In the genomic region with DNA sequence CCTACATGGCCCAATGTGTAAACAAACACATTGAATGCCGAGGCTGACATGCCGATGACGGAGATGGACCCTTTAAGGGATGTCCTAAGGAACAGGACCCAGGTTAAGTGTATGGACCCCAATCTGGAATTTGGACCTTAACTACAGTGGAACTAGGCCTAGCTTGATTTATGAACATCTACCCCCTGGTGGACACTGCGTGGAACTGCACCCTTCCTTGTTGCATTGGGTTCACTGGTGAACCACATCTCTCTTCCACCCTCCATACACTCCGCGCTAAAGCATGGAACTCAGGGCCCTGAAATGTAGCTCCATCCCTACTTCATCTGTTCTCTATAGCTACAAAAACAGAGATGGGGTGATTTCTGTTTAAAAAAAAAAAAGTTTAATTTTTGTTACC, we compare ENCODE assay signal across 9 mouse cellular contexts. TPM values are rescaled to one million over a fixed set of nuclear protein-coding genes. Genes with fewer than 3 reads are reported as not detected.
DNase-seq lines count a peak whose midpoint lies in the region; ATAC-seq and TF ChIP-seq lines count a peak whose summit lies in the region.
"Had no signal": no experiment of that assay in that cellular context is flagged by ENCODE, and none has a peak within 500 bp of the region (broad histone marks: within the 10 kb centered on the region; RNA-seq: fewer than 3 reads in every experiment).

No protein-coding gene starts in this region.

- no peaks in the 10 kb centered on the region for H3K4me1 ChIP-seq in kidney, adult 2 months (ENCODE audit: control insufficient read depth, insufficient read depth, low read length)
- no peaks in the 10 kb centered on the region for H3K4me1 ChIP-seq in kidney, embryonic 16.5 days (ENCODE audit: insufficient read depth, low read length)
- H3K4me1 ChIP-seq in G1E (ENCODE audit: insufficient read depth, low read depth, low read length), result no peaks in the 10 kb centered on the region
- H3K4me1 ChIP-seq: heart, embryonic 15.5 days; neural tube, embryonic 13.5 days had no signal

- TF ChIP-seq CTCF in kidney, adult 2 months (conservative IDR thresholded peaks at IDR 0.05; ENCODE audit: insufficient read depth, insufficient read length, low read depth, low read length), result peak; percentile 65
- peak; percentile 89 for TF ChIP-seq CTCF in G1E (IDR thresholded peaks at IDR 0.05; ENCODE audit: low read depth, low read length)
- TF ChIP-seq CTCF in brain, embryonic 14.5 days (IDR thresholded peaks at IDR 0.05; ENCODE audit: borderline replicate concordance, extremely low read depth, insufficient read depth, insufficient read length), result peak; percentile 60; the same call in 1 of the 2 replicates

- H3K4me3 ChIP-seq in kidney, adult 2 months (ENCODE audit: insufficient read depth, low read depth, low read length), result no peak overlapping the region
- H3K4me3 ChIP-seq in kidney, embryonic 16.5 days (ENCODE audit: low read length), result no peak overlapping the region
- H3K4me3 ChIP-seq in G1E (ENCODE audit: low read depth, low read length), result no peak overlapping the region
- H3K4me3 ChIP-seq: heart, embryonic 15.5 days; neural tube, embryonic 13.5 days had no signal

- no peak overlapping the region for H3K9ac ChIP-seq in kidney, embryonic 16.5 days (replicated peaks; ENCODE audit: low read length)
- H3K9ac ChIP-seq: heart, embryonic 15.5 days; neural tube, embryonic 13.5 days had no signal

- peak; percentile 35 for DNase-seq in kidney, adult 2 months
- peak; percentile 20 for DNase-seq in G1E (ENCODE audit: low spot score)
- DNase-seq in brain, embryonic 14.5 days (ENCODE audit: low read depth), result peak; percentile 13
- peak; percentile 46 for DNase-seq in kidney, postnatal 10 days
- DNase-seq in retina, embryonic 14.5 days (ENCODE audit: low spot score), result peak; percentile 71
- no peak for DNase-seq in urinary bladder, postnatal 10 days (ENCODE audit: low spot score)

- no peaks in the 10 kb centered on the region for H3K27me3 ChIP-seq in kidney, adult 2 months (replicated peaks; ENCODE audit: control insufficient read depth, insufficient read depth, low read length)
- H3K27me3 ChIP-seq in kidney, embryonic 16.5 days (ENCODE audit: insufficient read depth, low read length), result no peaks in the 10 kb centered on the region
- H3K27me3 ChIP-seq in G1E (ENCODE audit: insufficient read depth, low read length), result peaks cover 11% of the 10 kb centered on the region; the same call in 1 of the 2 replicates
- H3K27me3 ChIP-seq: heart, embryonic 15.5 days; neural tube, embryonic 13.5 days had no signal

- TF ChIP-seq POLR2A in kidney, adult 2 months (IDR thresholded peaks at IDR 0.05; ENCODE audit: low read depth, low read length), result no peak
- TF ChIP-seq POLR2A in brain, embryonic 14.5 days (IDR thresholded peaks at IDR 0.05; ENCODE audit: borderline replicate concordance, extremely low read depth, insufficient read depth, insufficient read length, poor library complexity, severe bottlenecking), result no peak

- no peaks in the 10 kb centered on the region for H3K36me3 ChIP-seq in kidney, adult 2 months (ENCODE audit: control insufficient read depth, insufficient read depth, low read length)
- H3K36me3 ChIP-seq in kidney, embryonic 16.5 days (ENCODE audit: insufficient read depth, low read length), result no peaks in the 10 kb centered on the region
- no peaks in the 10 kb centered on the region for H3K36me3 ChIP-seq in G1E (replicated peaks)
- H3K36me3 ChIP-seq: heart, embryonic 15.5 days; neural tube, embryonic 13.5 days had no signal

- H3K4me2 ChIP-seq in kidney, embryonic 16.5 days (replicated peaks; ENCODE audit: low read depth, low read length), result no peak overlapping the region
- H3K4me2 ChIP-seq: heart, embryonic 15.5 days; neural tube, embryonic 13.5 days had no signal

- H3K9me3 ChIP-seq in kidney, embryonic 16.5 days (ENCODE audit: low read length), result no peaks in the 10 kb centered on the region; the same call in 1 of the 2 replicates
- no peaks in the 10 kb centered on the region for H3K9me3 ChIP-seq in G1E (replicated peaks)
- H3K9me3 ChIP-seq: heart, embryonic 15.5 days; neural tube, embryonic 13.5 days had no signal

- H3K27ac ChIP-seq in kidney, adult 2 months (ENCODE audit: insufficient read depth, low read depth, low read length), result no peak overlapping the region
- no peak overlapping the region for H3K27ac ChIP-seq in kidney, embryonic 16.5 days (ENCODE audit: low read length)
- H3K27ac ChIP-seq: heart, embryonic 15.5 days; neural tube, embryonic 13.5 days had no signal

- 73% methylated on average over 6 of the region's 6 CpGs for WGBS in kidney, adult 2 months
- 74% methylated on average over 6 of the region's 6 CpGs for WGBS in kidney, embryonic 16.5 days

- no peak for ATAC-seq in kidney, embryonic 16.5 days (ENCODE audit: low FRiP score, low TSS enrichment)
- ATAC-seq in G1E (ENCODE audit: extremely low read depth, insufficient number of reproducible peaks, low FRiP score, poor library complexity, severe bottlenecking), result no peak

RNA-seq across cellular contexts. Expression of gene Adamts10, which starts 30.9 kb away (rescaled TPM):
- polyA plus RNA-seq in kidney, adult 2 months (2012; rRNA removed), result 31.4 and 37.9 TPM in 2 replicates
- polyA plus RNA-seq in kidney, embryonic 16.5 days (2015; fragmentation: Nextera tagmentation; extraction: Ambion mirVana), result 73.5 and 81.7 TPM in 2 replicates
- 2.0 and 4.5 TPM in 2 replicates for total RNA-seq in G1E (2014; fragmentation: Nextera tagmentation)
- total RNA-seq in G1E (2017), result 3.4 and 4.0 TPM in 2 replicates
- 2.8 and 3.5 TPM in 2 replicates for polyA plus RNA-seq in G1E (2012)
- polyA plus RNA-seq in brain, embryonic 14.5 days (2012; rRNA removed), result 107 and 121 TPM in 2 replicates
